Mouse (Mus musculus): ENCODE data around the gene Clec10a. TPM values are rescaled to one million over a fixed set of nuclear protein-coding genes. Genes with fewer than 3 reads are reported as not detected.

Clec10a gene
- 41.2 and 77.8 TPM in 2 replicates for polyA plus RNA-seq (2012; rRNA removed; ENCODE audit: low replicate concordance)

DNA sequence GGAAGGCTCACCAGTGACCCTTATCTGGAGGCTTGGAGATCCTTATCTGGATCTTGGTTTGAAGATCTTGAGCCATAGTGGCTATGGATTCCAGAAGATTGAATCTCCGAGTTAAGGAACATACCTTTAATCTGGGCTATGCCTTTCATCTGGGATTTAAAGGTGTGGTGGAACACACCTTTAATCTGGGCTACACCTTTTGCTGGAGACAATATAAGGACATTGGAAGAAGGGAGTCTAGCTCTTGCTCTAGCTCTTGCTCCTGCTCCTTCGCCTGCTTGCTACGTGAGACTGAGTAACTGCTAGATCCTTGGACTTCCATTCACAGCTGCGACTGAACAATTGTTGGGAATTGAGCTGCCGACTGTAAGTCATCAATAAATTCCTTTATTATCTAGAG is at the start of gene Clec10a:
Gene Clec10a (plus strand): TSS at position 301 of the 400 bp plus-strand sequence.

DNA sequence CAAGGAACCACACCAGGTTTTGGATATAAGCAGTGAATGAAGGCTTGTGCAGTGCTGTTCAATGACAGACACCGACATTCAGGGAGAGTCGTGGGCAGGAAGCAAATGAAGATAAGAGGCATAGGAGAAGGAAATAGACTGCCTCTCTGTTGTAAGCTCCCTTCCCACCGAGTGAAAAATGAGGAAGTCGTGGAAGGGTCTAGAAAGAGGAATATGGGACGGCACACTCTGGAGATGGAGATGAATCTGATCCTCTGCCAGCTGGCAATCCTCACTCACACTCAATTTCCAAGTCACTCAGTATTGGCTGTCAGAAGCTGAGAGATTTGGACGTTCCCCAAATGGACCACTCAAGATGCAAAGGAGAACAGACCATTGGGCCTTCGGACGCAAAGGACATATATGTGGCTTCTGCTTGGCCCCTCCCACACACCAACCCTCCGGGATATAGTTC is 26.0 kb upstream of the Clec10a start, which contains the start of gene Mgl2:
Gene Mgl2 (plus strand): TSS at position 404 of the 454 bp plus-strand sequence.

DNA sequence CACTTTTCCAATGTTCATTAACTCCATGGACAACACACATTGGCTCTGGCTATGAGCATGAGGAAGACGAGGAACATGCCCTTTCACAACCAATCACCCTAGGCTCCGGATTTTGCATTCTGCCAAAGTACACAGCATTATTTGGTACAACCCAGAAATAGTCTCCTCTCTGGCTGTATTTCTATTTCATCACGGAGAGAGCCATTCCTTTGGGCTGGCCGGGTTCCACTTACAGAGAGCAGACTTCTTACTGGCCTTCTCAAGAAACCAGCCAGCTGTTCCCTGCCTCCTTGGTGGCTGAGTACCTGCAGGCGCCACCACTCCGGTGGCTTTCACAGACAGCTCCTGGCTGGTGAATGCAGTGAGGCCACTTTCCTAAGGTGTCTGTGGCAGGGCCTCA is 56.4 kb downstream of the Clec10a start, which contains the start of gene Slc16a11:
Gene Slc16a11 (plus strand): TSS at position 330 of the 400 bp plus-strand sequence.

Other genes starting within 250 kb of the Clec10a start
- gene Gps2, start 242.3 kb upstream of the Clec10a start, polyA plus RNA-seq (2012; rRNA removed; ENCODE audit: low replicate concordance), result 130 and 139 TPM in 2 replicates
- 301 and 469 TPM in 2 replicates for gene Eif5a, start 234.2 kb upstream of the Clec10a start, polyA plus RNA-seq (2012; rRNA removed; ENCODE audit: low replicate concordance)
- 24.9 and 28.8 TPM in 2 replicates for gene Ybx2, start 220.4 kb upstream of the Clec10a start, polyA plus RNA-seq (2012; rRNA removed; ENCODE audit: low replicate concordance)
- gene Slc2a4, start 208.0 kb upstream of the Clec10a start, polyA plus RNA-seq (2012; rRNA removed; ENCODE audit: low replicate concordance), result 238 and 400 TPM in 2 replicates
- gene Cldn7, start 191.4 kb upstream of the Clec10a start, polyA plus RNA-seq (2012; rRNA removed; ENCODE audit: low replicate concordance), result 18.2 and 18.6 TPM in 2 replicates
- 110 and 163 TPM in 2 replicates for gene Ctdnep1, start 175.0 kb upstream of the Clec10a start, polyA plus RNA-seq (2012; rRNA removed; ENCODE audit: low replicate concordance)
- 55.0 and 105 TPM in 2 replicates for gene Elp5, start 173.7 kb upstream of the Clec10a start, polyA plus RNA-seq (2012; rRNA removed; ENCODE audit: low replicate concordance)
- gene Gabarap, start 165.1 kb upstream of the Clec10a start, polyA plus RNA-seq (2012; rRNA removed; ENCODE audit: low replicate concordance), result 358 and 921 TPM in 2 replicates
- 21.3 and 23.1 TPM in 2 replicates for gene Phf23, start 160.4 kb upstream of the Clec10a start, polyA plus RNA-seq (2012; rRNA removed; ENCODE audit: low replicate concordance)
- gene Dvl2, start 155.6 kb upstream of the Clec10a start, polyA plus RNA-seq (2012; rRNA removed; ENCODE audit: low replicate concordance), result 15.5 and 26.3 TPM in 2 replicates
- gene Acadvl, start 140.8 kb upstream of the Clec10a start, polyA plus RNA-seq (2012; rRNA removed; ENCODE audit: low replicate concordance), result 171 and 264 TPM in 2 replicates
- gene Dlg4, start 139.3 kb upstream of the Clec10a start, polyA plus RNA-seq (2012; rRNA removed; ENCODE audit: low replicate concordance), result 22.3 and 22.8 TPM in 2 replicates
- 2.4 TPM in 1 of 2 replicates, not detected in the other for gene Asgr1, start 102.1 kb upstream of the Clec10a start, polyA plus RNA-seq (2012; rRNA removed; ENCODE audit: low replicate concordance)
- 3.7 and 5.9 TPM in 2 replicates for gene Asgr2, start 63.6 kb upstream of the Clec10a start, polyA plus RNA-seq (2012; rRNA removed; ENCODE audit: low replicate concordance)
- 23.2 and 54.4 TPM in 2 replicates for gene Mgl2, start 25.9 kb upstream of the Clec10a start, polyA plus RNA-seq (2012; rRNA removed; ENCODE audit: low replicate concordance)
- gene Slc16a11, start 56.6 kb downstream of the Clec10a start, polyA plus RNA-seq (2012; rRNA removed; ENCODE audit: low replicate concordance), result 4.8 and 9.0 TPM in 2 replicates
- 4.6 and 5.2 TPM in 2 replicates for gene Slc16a13, start 64.9 kb downstream of the Clec10a start, polyA plus RNA-seq (2012; rRNA removed; ENCODE audit: low replicate concordance)
- 11.9 TPM in 2 replicates for gene Bcl6b, start 73.6 kb downstream of the Clec10a start, polyA plus RNA-seq (2012; rRNA removed; ENCODE audit: low replicate concordance)
- gene 0610010K14Rik, start 81.7 kb downstream of the Clec10a start, polyA plus RNA-seq (2012; rRNA removed; ENCODE audit: low replicate concordance), result 64.0 and 79.8 TPM in 2 replicates
- 7.3 and 8.3 TPM in 2 replicates for gene Gm21988, start 83.6 kb downstream of the Clec10a start, polyA plus RNA-seq (2012; rRNA removed; ENCODE audit: low replicate concordance)
- 228 and 250 TPM in 2 replicates for gene Rnasek, start 83.6 kb downstream of the Clec10a start, polyA plus RNA-seq (2012; rRNA removed; ENCODE audit: low replicate concordance)
- gene Alox12, start 99.2 kb downstream of the Clec10a start, polyA plus RNA-seq (2012; rRNA removed; ENCODE audit: low replicate concordance), result 2.9 and 5.0 TPM in 2 replicates
- 1.1 and 5.8 TPM in 2 replicates for gene Alox12e, start 166.4 kb downstream of the Clec10a start, polyA plus RNA-seq (2012; rRNA removed; ENCODE audit: low replicate concordance)
- gene Alox15, start 195.8 kb downstream of the Clec10a start, polyA plus RNA-seq (2012; rRNA removed; ENCODE audit: low replicate concordance), result 7.3 TPM in 2 replicates

All from mammary gland, adult 2 months (tissue).